Mouse (Mus musculus): ENCODE results near the gene Slc45a2. TPM values are rescaled to one million over a fixed set of nuclear protein-coding genes. Genes with fewer than 3 reads are reported as not detected.
A peak's percentile ranks its signal among the peaks of the same experiment; 100 is the strongest.

Gene Slc45a2
- polyA plus RNA-seq, 1 experiment from 2014 or later: not detected

- Histone ChIP-seq H3K27ac (replicated peaks in 1 of 2; ENCODE audit: control insufficient read depth in 1 of 2, insufficient read depth in 1 of 2, low read depth in 2 of 2, low read length in 2 of 2) (no peak overlapping the region), H3K9ac (ENCODE audit: low read length) (no peak overlapping the region), H3K4me2 (ENCODE audit: low read length) (no peak overlapping the region), H3K27me3 (ENCODE audit: control insufficient read depth, insufficient read depth, low read length) (peaks cover 6% of the 10 kb centered on the region), H3K4me1 (ENCODE audit: control insufficient read depth in 2 of 2, insufficient read depth in 2 of 2, low read length in 2 of 2) (no peaks in the 10 kb centered on the region), H3K4me3 (ENCODE audit: control insufficient read depth in 1 of 2, insufficient read depth in 1 of 2, low read depth in 1 of 2, low read length in 2 of 2) (no peak overlapping the region), H3K36me3 (ENCODE audit: control insufficient read depth, insufficient read depth, low read length) (no peaks in the 10 kb centered on the region), H3K9me3 (ENCODE audit: control insufficient read depth, low read length) (no peaks in the 10 kb centered on the region)
- WGBS: 73% methylated on average over 5 of the region's 5 CpGs
- no peak for ATAC-seq (ENCODE audit: insufficient number of reproducible peaks, insufficient read depth, low FRiP score, low read depth)
Observed at GRCm38 (mm10) chr15:11042828-11043227, 42.3 kb downstream of the Slc45a2 start.

DNA sequence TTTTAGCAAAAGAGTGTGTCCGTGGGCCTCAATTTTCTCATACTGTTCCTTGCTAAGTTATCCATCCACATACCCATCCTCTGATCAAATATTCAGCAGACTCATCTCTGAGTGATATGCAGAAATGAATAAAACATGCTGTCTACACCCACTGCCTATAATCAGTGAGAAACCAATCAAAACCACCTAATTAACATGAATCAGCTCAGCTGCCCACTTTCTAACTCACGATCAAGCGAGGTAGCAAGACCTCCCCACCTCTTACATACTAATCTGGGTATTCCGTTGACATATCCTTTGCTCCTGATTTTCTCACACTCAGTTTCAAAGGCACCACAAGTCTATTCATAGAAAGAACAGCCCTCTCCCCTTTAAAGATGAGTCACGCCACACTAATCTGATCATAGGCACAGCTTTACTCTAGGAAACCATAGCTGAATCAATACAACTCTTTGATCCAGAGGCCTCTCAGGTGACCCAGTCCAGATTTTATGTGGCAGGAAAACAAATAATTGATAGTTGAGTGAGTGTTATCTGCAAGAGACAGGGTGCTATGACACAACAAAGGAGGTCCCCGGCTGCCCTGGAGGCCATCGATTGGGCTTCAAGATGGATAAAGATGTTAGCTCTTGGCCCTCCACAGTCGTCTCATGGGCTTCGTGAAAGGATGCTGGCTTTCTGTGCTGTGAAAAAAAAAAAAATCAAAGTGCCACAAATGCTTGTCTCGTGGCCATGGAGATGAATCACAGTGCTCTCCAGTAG is 53.3 kb downstream of the Slc45a2 start:
- Histone ChIP-seq H3K36me3 (ENCODE audit: control insufficient read depth, insufficient read depth, low read length) (no peaks in the 10 kb centered on the region), H3K27ac (replicated peaks in 1 of 2; ENCODE audit: control insufficient read depth in 1 of 2, insufficient read depth in 1 of 2, low read depth in 2 of 2, low read length in 2 of 2) (no peak overlapping the region), H3K4me1 (ENCODE audit: control insufficient read depth in 2 of 2, insufficient read depth in 2 of 2, low read length in 2 of 2) (no peaks in the 10 kb centered on the region), H3K4me2 (ENCODE audit: low read length) (no peak overlapping the region), H3K9me3 (ENCODE audit: control insufficient read depth, low read length) (no peaks in the 10 kb centered on the region), H3K4me3 (ENCODE audit: control insufficient read depth in 1 of 2, insufficient read depth in 1 of 2, low read depth in 1 of 2, low read length in 2 of 2) (no peak overlapping the region), H3K27me3 (ENCODE audit: control insufficient read depth, insufficient read depth, low read length) (no peaks in the 10 kb centered on the region), H3K9ac (ENCODE audit: low read length) (no peak overlapping the region)
- no peak for ATAC-seq (ENCODE audit: insufficient number of reproducible peaks, insufficient read depth, low FRiP score, low read depth)
- WGBS: 59% methylated on average over 10 of the region's 10 CpGs

- Histone ChIP-seq H3K4me3 (ENCODE audit: control insufficient read depth in 1 of 2, insufficient read depth in 1 of 2, low read depth in 1 of 2, low read length in 2 of 2) (no peak overlapping the region), H3K27me3 (ENCODE audit: control insufficient read depth, insufficient read depth, low read length) (no peaks in the 10 kb centered on the region), H3K4me1 (ENCODE audit: control insufficient read depth in 2 of 2, insufficient read depth in 2 of 2, low read length in 2 of 2) (no peaks in the 10 kb centered on the region), H3K9ac (ENCODE audit: low read length) (no peak overlapping the region), H3K27ac (replicated peaks in 1 of 2; ENCODE audit: control insufficient read depth in 1 of 2, insufficient read depth in 1 of 2, low read depth in 2 of 2, low read length in 2 of 2) (no peak overlapping the region), H3K9me3 (ENCODE audit: control insufficient read depth, low read length) (no peaks in the 10 kb centered on the region), H3K4me2 (ENCODE audit: low read length) (no peak overlapping the region), H3K36me3 (ENCODE audit: control insufficient read depth, insufficient read depth, low read length) (no peaks in the 10 kb centered on the region)
- ATAC-seq (ENCODE audit: insufficient number of reproducible peaks, insufficient read depth, low FRiP score, low read depth): no peak
- WGBS: 55% methylated on average over 7 of the region's 7 CpGs
Observed at GRCm38 (mm10) chr15:11054440-11055080, 54.0 kb downstream of the Slc45a2 start.

DNA sequence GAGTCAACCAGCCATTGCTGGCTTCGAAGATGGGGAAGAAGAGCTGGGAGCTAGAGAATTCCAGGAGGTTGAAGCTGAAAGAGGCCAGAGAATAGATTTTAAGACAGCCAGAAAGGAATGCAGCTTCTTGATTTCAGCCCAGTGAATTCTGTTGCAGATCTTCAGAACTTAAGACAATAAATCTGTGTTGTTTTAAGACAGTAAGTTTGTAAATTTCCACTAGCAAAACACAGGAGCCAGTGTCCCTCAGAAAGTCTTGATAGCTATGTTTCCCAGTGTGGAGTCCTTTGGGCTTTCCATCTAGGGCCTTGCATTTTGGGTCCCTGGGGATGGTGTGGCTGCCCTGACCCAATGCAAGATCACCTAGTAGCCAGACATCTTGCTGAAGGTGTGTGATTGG is 62.4 kb downstream of the Slc45a2 start:
- Histone ChIP-seq H3K4me3 (ENCODE audit: control insufficient read depth in 1 of 2, insufficient read depth in 1 of 2, low read depth in 1 of 2, low read length in 2 of 2) (no peak overlapping the region), H3K4me2 (ENCODE audit: low read length) (no peak overlapping the region), H3K9me3 (ENCODE audit: control insufficient read depth, low read length) (no peaks in the 10 kb centered on the region), H3K4me1 (ENCODE audit: control insufficient read depth in 2 of 2, insufficient read depth in 2 of 2, low read length in 2 of 2) (peaks cover 0 to 3% of the 10 kb centered on the region in 2 experiments; a peak in 2 of 4 replicates), H3K27me3 (ENCODE audit: control insufficient read depth, insufficient read depth, low read length) (no peaks in the 10 kb centered on the region), H3K27ac (replicated peaks in 1 of 2; ENCODE audit: control insufficient read depth in 1 of 2, insufficient read depth in 1 of 2, low read depth in 2 of 2, low read length in 2 of 2) (no peak overlapping the region), H3K9ac (ENCODE audit: low read length) (no peak overlapping the region), H3K36me3 (ENCODE audit: control insufficient read depth, insufficient read depth, low read length) (no peaks in the 10 kb centered on the region)
- WGBS: 79% methylated on average over 1 of the region's 1 CpGs
- no peak for ATAC-seq (ENCODE audit: insufficient number of reproducible peaks, insufficient read depth, low FRiP score, low read depth)

DNA sequence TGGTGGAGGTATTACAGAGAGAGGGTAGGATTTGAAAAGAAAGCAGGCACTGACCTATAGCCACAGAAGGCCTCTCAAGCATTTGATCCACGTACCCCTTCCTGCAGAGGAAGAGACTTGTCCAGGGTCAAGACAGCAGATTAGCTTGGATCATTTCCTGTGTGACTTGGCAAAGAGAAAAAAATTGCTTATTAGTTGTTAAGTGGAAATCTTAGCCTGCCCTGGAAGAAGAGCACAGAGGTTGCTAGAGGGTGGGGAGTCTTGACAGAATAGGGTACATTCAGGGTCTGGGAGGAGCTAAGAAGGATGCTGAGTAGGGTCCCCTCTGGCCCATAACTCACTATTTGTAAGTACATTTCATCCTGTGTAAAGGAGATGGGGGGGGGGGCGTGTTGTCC is 63.6 kb downstream of the Slc45a2 start:
- no peaks in the 10 kb centered on the region for H3K36me3 ChIP-seq (ENCODE audit: control insufficient read depth, insufficient read depth, low read length)
- peaks cover 0 to 3% of the 10 kb centered on the region in 2 experiments; a peak in 2 of 4 replicates for H3K4me1 ChIP-seq (ENCODE audit: control insufficient read depth in 2 of 2, insufficient read depth in 2 of 2, low read length in 2 of 2)
- H3K27ac ChIP-seq (replicated peaks in 1 of 2; ENCODE audit: control insufficient read depth in 1 of 2, insufficient read depth in 1 of 2, low read depth in 2 of 2, low read length in 2 of 2): peak overlapping the region; percentile 58 to 82
- peak overlapping the region; percentile 91 for H3K4me2 ChIP-seq (ENCODE audit: low read length)
- no peak overlapping the region for H3K4me3 ChIP-seq (ENCODE audit: control insufficient read depth in 1 of 2, insufficient read depth in 1 of 2, low read depth in 1 of 2, low read length in 2 of 2)
- no peak for ATAC-seq (ENCODE audit: insufficient number of reproducible peaks, insufficient read depth, low FRiP score, low read depth)
- no peaks in the 10 kb centered on the region for H3K9me3 ChIP-seq (ENCODE audit: control insufficient read depth, low read length)
- H3K9ac ChIP-seq (ENCODE audit: low read length): no peak overlapping the region; the same call in 1 of the 2 replicates
- H3K27me3 ChIP-seq (ENCODE audit: control insufficient read depth, insufficient read depth, low read length): no peaks in the 10 kb centered on the region
- WGBS: 20% methylated on average over 2 of the region's 2 CpGs

DNA sequence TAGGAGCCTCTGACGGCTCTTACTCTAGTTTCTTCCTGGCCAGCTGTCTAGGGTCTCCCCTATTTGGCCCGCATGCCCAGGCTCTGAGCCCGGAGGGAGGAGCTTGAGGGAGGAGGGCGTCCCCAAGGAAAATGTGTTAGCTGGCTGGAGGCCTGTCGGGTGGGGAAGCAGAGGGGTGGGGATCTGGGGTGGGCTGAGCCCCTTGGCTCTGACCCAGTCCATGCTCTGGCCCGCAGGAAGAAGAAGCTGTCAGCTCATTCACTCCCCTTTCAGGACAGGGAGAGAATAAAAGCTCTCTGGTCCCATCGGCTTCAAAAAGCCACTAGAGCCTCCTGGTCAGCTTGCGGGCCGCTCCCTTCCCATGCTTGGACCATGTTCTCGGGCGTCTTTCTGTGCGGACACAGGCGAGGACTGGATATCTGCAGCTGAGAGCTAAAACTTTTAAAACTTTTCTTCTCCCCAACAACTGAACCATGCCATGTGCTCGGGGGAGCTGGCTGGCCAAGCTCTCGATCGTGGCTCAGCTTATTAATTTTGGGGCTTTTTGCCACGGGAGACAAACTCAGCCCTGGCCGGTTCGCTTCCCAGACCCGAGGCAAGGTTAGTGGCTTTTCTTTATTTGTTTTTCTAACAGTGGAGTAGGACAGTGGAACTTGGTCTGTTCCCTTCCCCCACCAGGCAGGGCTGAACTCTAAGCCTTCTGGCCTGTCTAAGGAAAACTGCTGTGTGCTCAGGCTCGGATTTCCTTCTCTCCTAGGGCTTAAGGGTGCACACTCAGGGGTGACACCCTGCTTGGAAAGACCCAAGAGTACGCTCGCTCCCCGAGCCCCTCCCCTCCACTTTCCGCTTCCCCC is 64.3 kb downstream of the Slc45a2 start, which contains the start of gene Adamts12:
TSS of gene Adamts12 (plus strand) at position 233 of the 854 bp plus-strand sequence.
- Histone ChIP-seq H3K36me3 (ENCODE audit: control insufficient read depth, insufficient read depth, low read length) (no peaks in the 10 kb centered on the region), H3K9ac (ENCODE audit: low read length) (peak within 1 kb of the TSS; percentile 80), H3K9me3 (ENCODE audit: control insufficient read depth, low read length) (no peaks in the 10 kb centered on the region), H3K4me2 (ENCODE audit: low read length) (peak within 1 kb of the TSS; percentile 91), H3K4me3 (ENCODE audit: control insufficient read depth in 1 of 2, insufficient read depth in 1 of 2, low read depth in 1 of 2, low read length in 2 of 2) (peak within 1 kb of the TSS; percentile 51 to 62), H3K4me1 (ENCODE audit: control insufficient read depth in 2 of 2, insufficient read depth in 2 of 2, low read length in 2 of 2) (peaks cover 0 to 3% of the 10 kb centered on the region in 2 experiments; a peak in 2 of 4 replicates), H3K27me3 (ENCODE audit: control insufficient read depth, insufficient read depth, low read length) (no peaks in the 10 kb centered on the region), H3K27ac (replicated peaks in 1 of 2; ENCODE audit: control insufficient read depth in 1 of 2, insufficient read depth in 1 of 2, low read depth in 2 of 2, low read length in 2 of 2) (peak within 1 kb of the TSS; percentile 80 to 82)
- under 1% methylated on average over 24 of the region's 25 CpGs for WGBS
- ATAC-seq (ENCODE audit: insufficient number of reproducible peaks, insufficient read depth, low FRiP score, low read depth): peak; percentile 82

GRCm38 (mm10) chr15:11065528-11066171 is 65.1 kb downstream of the Slc45a2 start:
- no peak for ATAC-seq (ENCODE audit: insufficient number of reproducible peaks, insufficient read depth, low FRiP score, low read depth)
- H3K4me2 ChIP-seq (ENCODE audit: low read length): peak overlapping the region; percentile 91
- no peaks in the 10 kb centered on the region for H3K9me3 ChIP-seq (ENCODE audit: control insufficient read depth, low read length)
- WGBS: 8% methylated on average over 9 of the region's 9 CpGs
- no peaks in the 10 kb centered on the region for H3K36me3 ChIP-seq (ENCODE audit: control insufficient read depth, insufficient read depth, low read length)
- peak overlapping the region; percentile 51 to 62 for H3K4me3 ChIP-seq (ENCODE audit: control insufficient read depth in 1 of 2, insufficient read depth in 1 of 2, low read depth in 1 of 2, low read length in 2 of 2)
- no peaks in the 10 kb centered on the region for H3K27me3 ChIP-seq (ENCODE audit: control insufficient read depth, insufficient read depth, low read length)
- peak overlapping the region; percentile 80 for H3K9ac ChIP-seq (ENCODE audit: low read length)
- H3K4me1 ChIP-seq (ENCODE audit: control insufficient read depth in 2 of 2, insufficient read depth in 2 of 2, low read length in 2 of 2): peaks cover 0 to 3% of the 10 kb centered on the region in 2 experiments; a peak in 2 of 4 replicates
- no peak overlapping the region for H3K27ac ChIP-seq (replicated peaks in 1 of 2; ENCODE audit: control insufficient read depth in 1 of 2, insufficient read depth in 1 of 2, low read depth in 2 of 2, low read length in 2 of 2)
